Mouse (Mus musculus): ENCODE results near the gene Tbc1d9.

Tbc1d9 gene

GRCm38 (mm10) chr8:83315691-83316090 lies 150.5 kb downstream of the Tbc1d9 start:
- in situ Hi-C loops (cut with MboI, MseI) = no loop called here

- in situ Hi-C loops (cut with MboI, MseI) = no loop called here
Measured at GRCm38 (mm10) chr8:83320543-83320942, 155.4 kb downstream of the Tbc1d9 start.

GRCm38 (mm10) chr8:83322374-83322773 lies 157.2 kb downstream of the Tbc1d9 start:
- in situ Hi-C loops (cut with MboI, MseI) = no loop called here

Data from T-helper 17 cell (primary cell).